Mouse (Mus musculus) C2C12 (cell line): ENCODE data around the gene Kcne3. TPM values are rescaled to one million over a fixed set of nuclear protein-coding genes. Genes with fewer than 3 reads are reported as not detected.

Experiments used
- H3K27me3 ChIP-seq: one replicate; pipeline ENCODE4 v1.6.1; 2011; ENCODE audit not compliant: control insufficient read depth, insufficient read depth, insufficient read length
- H3K36me3 ChIP-seq: one replicate; pipeline ENCODE4 v1.6.1; 2011; ENCODE audit not compliant: control insufficient read depth, insufficient read depth
- H3K4me3 ChIP-seq: one replicate; pipeline ENCODE4 v1.5.1; 2011; ENCODE audit warnings: mild to moderate bottlenecking, control low read depth; ENCODE audit not compliant: poor library complexity, insufficient read depth, severe bottlenecking
- H3K79me2 ChIP-seq: one replicate; pipeline ENCODE4 v1.6.1; 2011; ENCODE audit not compliant: control insufficient read depth, insufficient read depth
- H3K79me3 ChIP-seq: one replicate; pipeline ENCODE4 v1.6.1; 2011; ENCODE audit warnings: low read depth, control low read depth
- H3ac ChIP-seq: one replicate; pipeline ENCODE3; 2011; ENCODE audit warnings: low read depth; ENCODE audit not compliant: control insufficient read depth, insufficient read length
- CEBPB ChIP-seq: IDR thresholded peaks from one replicate; pipeline ENCODE4 v1.6.1; 2011; ENCODE audit warnings: low read depth, mild to moderate bottlenecking, control low read depth, moderate library complexity
- CTCF ChIP-seq: IDR thresholded peaks from one replicate; pipeline ENCODE4 v1.5.1; 2011; ENCODE audit not compliant: control insufficient read depth, insufficient read depth, insufficient read length
- FOSL1 ChIP-seq: IDR thresholded peaks from one replicate; pipeline ENCODE4 v1.8.0; 2011; ENCODE audit warnings: mild to moderate bottlenecking, low read length; ENCODE audit not compliant: poor library complexity, insufficient read depth, severe bottlenecking
- MAX ChIP-seq: IDR thresholded peaks from one replicate; pipeline ENCODE4 v1.6.1; 2011; ENCODE audit warnings: mild to moderate bottlenecking, control low read depth
- MYOD1 ChIP-seq: IDR thresholded peaks from one replicate; pipeline ENCODE4 v1.6.1; 2011; ENCODE audit warnings: low read depth; ENCODE audit not compliant: control insufficient read depth, insufficient read length
- MYOG ChIP-seq: IDR thresholded peaks from one replicate; pipeline ENCODE4 v1.6.1; 2011; ENCODE audit not compliant: control insufficient read depth, insufficient read length; ENCODE audit errors: extremely low read depth
- USF1 ChIP-seq: IDR thresholded peaks from one replicate; pipeline ENCODE4 v1.6.1; 2011; ENCODE audit warnings: low read depth, mild to moderate bottlenecking, control low read depth, moderate library complexity
- polyA plus RNA-seq: library from polyadenylated mRNA; unstranded; fragments of >200 nt; fragmentation: generic; extraction: Trizol; gene quantifications from one replicate; pipeline ENCODE4 v1.2.1, GENCODE M21; 2012; ENCODE audit warnings: missing spikeins

The Kcne3 gene
- polyA plus RNA-seq, 1 experiment: not detected

DNA sequence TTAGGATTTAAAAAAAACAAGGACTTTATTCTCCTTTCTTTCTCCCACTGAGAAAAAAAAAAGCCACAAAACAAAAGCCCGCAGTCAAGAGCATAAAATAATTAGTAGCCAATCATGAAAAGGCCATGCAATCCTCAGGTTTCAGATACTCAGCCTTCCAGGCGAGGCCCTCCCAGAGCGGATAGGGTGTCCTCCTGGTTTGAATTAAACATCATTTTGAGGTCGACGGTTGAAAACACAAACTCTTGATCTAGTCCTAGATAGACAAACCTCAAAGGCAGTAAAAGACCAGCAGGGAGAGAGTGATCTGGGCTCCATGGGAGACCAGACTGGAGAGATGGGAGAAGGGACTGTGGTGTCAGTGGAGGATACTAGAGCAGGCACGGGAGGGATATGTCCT is 28.6 kb downstream of the Kcne3 start:
- H3ac ChIP-seq: no peak overlapping the region
- no peaks in the 10 kb centered on the region for H3K36me3 ChIP-seq
- no peaks in the 10 kb centered on the region for H3K79me2 ChIP-seq
- TF ChIP-seq CTCF (no peak), MAX (no peak), FOSL1 (no peak), MYOG (no peak), CEBPB (no peak), MYOD1 (no peak), USF1 (no peak)
- no peak overlapping the region for H3K4me3 ChIP-seq
- H3K27me3 ChIP-seq: peaks cover 19% of the 10 kb centered on the region
- no peaks in the 10 kb centered on the region for H3K79me3 ChIP-seq

DNA sequence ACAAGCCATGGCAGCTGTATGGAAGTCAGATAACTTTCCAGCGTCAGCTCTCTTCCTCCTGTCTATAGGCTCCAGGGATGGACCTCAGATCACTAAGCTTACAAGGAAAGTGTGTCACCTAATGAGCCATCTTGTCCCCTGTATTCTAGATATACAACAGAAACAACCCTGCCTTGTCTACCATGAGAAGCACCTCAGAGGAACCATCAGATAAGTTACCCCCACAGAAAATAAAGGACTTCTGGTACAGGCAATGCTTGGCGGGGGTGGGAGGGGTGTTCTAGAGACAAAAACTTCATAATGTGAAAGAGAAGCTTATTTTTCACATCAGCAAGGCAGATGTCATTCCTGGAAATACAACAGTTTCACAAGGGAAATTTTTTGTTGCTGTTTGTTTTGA is 29.8 kb downstream of the Kcne3 start:
- H3K79me2 ChIP-seq: no peaks in the 10 kb centered on the region
- H3K79me3 ChIP-seq: no peaks in the 10 kb centered on the region
- H3K4me3 ChIP-seq: no peak overlapping the region
- H3K27me3 ChIP-seq: peaks cover 19% of the 10 kb centered on the region
- H3K36me3 ChIP-seq: no peaks in the 10 kb centered on the region
- H3ac ChIP-seq: no peak overlapping the region
- TF ChIP-seq CTCF: no peak
- TF ChIP-seq MYOG: no peak
- TF ChIP-seq USF1: no peak
- no peak for TF ChIP-seq MYOD1
- no peak for TF ChIP-seq FOSL1
- TF ChIP-seq CEBPB: no peak
- no peak for TF ChIP-seq MAX

DNA sequence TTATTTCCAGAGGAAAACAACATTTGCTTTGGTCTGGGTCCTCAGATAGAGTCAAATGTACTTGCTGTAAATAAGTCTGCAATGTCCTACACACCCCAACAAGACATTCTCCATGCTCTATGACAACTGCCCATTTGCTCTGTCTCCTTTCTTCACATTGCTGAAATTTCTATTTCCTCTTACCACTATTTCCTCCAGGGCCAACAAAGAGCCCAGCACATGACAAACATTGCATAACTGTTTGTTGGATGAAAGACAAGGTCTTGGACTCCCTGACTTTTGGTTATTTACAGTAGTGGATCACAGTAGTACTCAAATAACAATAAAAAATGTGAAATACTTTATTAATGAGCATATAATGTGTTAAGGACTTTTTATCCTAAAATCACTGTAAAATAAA is 31.6 kb downstream of the Kcne3 start:
- Histone ChIP-seq H3K79me2 (no peaks in the 10 kb centered on the region), H3K4me3 (no peak overlapping the region), H3K27me3 (peaks cover 24% of the 10 kb centered on the region), H3K79me3 (no peaks in the 10 kb centered on the region), H3ac (no peak overlapping the region), H3K36me3 (no peaks in the 10 kb centered on the region)
- TF ChIP-seq CEBPB (no peak), USF1 (no peak), MYOD1 (no peak), FOSL1 (no peak), CTCF (no peak), MYOG (no peak), MAX (no peak)

GRCm38 (mm10) chr7:100214310-100214709 is 38.0 kb downstream of the Kcne3 start:
- H3K36me3 ChIP-seq: no peaks in the 10 kb centered on the region

DNA sequence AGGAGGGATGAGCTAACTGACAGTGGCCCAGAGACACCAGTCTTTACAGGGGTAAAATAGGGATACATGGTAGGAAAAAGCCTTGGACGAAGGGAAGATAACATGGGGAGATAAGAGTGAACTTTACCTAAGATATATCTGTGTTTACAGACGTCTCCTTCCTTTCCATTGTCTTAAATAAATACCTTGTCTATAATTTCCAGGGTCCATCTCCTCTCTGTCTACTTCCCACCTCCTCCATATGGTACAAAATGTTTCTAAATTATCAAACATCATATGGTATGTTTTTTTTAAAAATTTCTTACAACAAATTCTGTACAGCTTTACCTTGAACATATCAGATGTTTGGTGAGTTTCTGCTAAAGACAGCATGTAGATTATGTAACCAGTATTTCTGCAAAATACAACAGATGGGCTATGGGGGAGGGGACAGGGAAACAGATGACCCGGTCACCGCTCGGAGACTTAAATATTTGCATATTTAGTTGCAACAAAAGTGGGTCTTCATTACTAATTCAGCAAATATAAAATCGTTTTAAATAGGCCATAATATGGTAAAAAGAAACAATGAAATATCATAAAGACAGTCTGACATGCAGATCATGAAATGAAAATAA is 38.9 kb downstream of the Kcne3 start:
- no peaks in the 10 kb centered on the region for H3K79me2 ChIP-seq
- H3ac ChIP-seq: no peak overlapping the region
- H3K27me3 ChIP-seq: peaks cover 28% of the 10 kb centered on the region
- no peak overlapping the region for H3K4me3 ChIP-seq
- no peaks in the 10 kb centered on the region for H3K36me3 ChIP-seq
- no peak for TF ChIP-seq MAX
- H3K79me3 ChIP-seq: no peaks in the 10 kb centered on the region

More at GRCm38 (mm10) chr7:100214310-100214709, 38.0 kb downstream of the Kcne3 start:
- peaks cover 26% of the 10 kb centered on the region for H3K27me3 ChIP-seq
- H3K79me2 ChIP-seq: no peaks in the 10 kb centered on the region
- no peak overlapping the region for H3ac ChIP-seq
- H3K4me3 ChIP-seq: no peak overlapping the region
- H3K79me3 ChIP-seq: no peaks in the 10 kb centered on the region
- TF ChIP-seq MYOG: no peak
- no peak for TF ChIP-seq FOSL1
- no peak for TF ChIP-seq USF1
- TF ChIP-seq MYOD1: no peak
- TF ChIP-seq CEBPB: no peak
- TF ChIP-seq CTCF: no peak

DNA sequence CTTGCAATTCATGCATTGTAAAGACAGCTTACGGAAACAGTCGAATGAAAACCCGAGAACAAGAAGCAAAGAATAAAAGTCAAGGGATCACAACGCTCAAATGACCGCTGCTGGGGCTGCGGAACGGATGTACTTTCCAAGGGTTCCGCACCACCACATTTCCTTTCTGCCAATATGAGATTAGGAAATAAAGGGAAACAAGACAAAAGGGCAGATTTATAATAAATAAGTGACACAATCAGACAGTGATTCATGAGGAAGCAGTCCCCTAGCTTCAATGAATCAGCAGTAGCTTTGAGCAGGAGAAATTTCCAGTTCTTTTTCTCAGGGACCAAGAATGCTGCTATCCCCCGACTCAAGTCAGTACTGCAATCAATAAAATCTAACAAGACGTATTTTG is 39.7 kb downstream of the Kcne3 start:
- H3K79me3 ChIP-seq: no peaks in the 10 kb centered on the region
- H3K79me2 ChIP-seq: no peaks in the 10 kb centered on the region
- H3K36me3 ChIP-seq: no peaks in the 10 kb centered on the region
- H3ac ChIP-seq: no peak overlapping the region
- no peak overlapping the region for H3K4me3 ChIP-seq
- H3K27me3 ChIP-seq: peaks cover 28% of the 10 kb centered on the region
- TF ChIP-seq MYOD1 (no peak), MYOG (no peak), CTCF (no peak), FOSL1 (no peak), USF1 (no peak), CEBPB (no peak), MAX (no peak)
